Mouse (Mus musculus): ENCODE data around the gene Ltv1.

Gene Ltv1

GRCm38 (mm10) chr10:13192731-13193351, at the start of gene Ltv1:
Gene Ltv1 (minus strand): TSS chr10:13193168.
- DNase-seq (ENCODE audit: extremely low read depth, low read depth, low spot score) = peak; percentile 52

- DNase-seq (ENCODE audit: extremely low read depth, low read depth, low spot score) = no peak
These were observed 47.5 kb upstream of the Ltv1 start for GRCm38 (mm10) chr10:13240431-13240830.

GRCm38 (mm10) chr10:13238188-13238587, 45.2 kb upstream of the Ltv1 start:
- no peak for DNase-seq (ENCODE audit: extremely low read depth, low read depth, low spot score)

DNA sequence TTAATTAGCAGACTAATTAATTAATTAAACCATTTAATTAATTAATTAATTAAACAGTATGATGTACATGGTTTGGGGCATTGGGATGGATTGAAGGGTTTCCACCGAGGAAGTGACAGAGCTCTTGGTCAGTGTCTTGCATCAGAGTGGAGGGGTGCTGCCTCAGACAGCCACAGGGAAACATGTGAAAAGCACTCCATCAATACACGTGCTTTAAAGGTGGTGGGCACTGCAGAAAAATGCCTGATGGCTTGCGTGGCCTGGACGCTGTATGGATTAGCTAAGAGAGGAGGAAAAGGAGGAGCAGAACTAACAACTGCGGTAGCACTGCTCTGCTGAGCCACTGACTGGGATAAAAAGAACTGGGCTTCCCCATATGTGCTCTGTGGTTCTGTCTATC, 43.9 kb upstream of the Ltv1 start:
- DNase-seq (ENCODE audit: extremely low read depth, low read depth, low spot score) = no peak

GRCm38 (mm10) chr10:13234503-13234902, 41.5 kb upstream of the Ltv1 start:
- no peak for DNase-seq (ENCODE audit: extremely low read depth, low read depth, low spot score)

GRCm38 (mm10) chr10:13233941-13234340, 41.0 kb upstream of the Ltv1 start:
- no peak for DNase-seq (ENCODE audit: extremely low read depth, low read depth, low spot score)

DNA sequence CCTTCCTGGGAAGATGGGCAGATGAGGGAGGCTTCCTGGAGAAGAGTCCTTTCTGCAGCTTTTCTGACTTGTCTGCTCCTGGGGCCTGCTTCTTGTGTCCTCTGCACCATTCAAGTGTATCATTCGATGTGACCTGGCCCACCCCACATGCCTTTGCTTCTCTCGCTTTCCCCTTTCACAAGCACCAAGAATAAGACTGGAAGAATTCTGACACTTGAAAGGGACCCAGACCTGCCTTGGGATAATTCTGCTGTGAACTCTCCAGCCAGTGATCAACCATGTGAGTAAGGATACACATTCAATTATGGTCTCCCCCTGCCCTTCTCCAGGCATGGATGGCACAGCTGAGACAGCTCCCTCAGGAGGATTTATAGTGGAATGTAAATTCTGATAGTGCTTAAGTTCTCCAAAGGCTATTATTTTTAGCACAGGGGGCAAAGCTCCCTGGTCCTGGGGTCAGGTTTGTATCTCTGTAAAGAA, 40.2 kb upstream of the Ltv1 start:
- no peak for DNase-seq (ENCODE audit: extremely low read depth, low read depth, low spot score)

DNA sequence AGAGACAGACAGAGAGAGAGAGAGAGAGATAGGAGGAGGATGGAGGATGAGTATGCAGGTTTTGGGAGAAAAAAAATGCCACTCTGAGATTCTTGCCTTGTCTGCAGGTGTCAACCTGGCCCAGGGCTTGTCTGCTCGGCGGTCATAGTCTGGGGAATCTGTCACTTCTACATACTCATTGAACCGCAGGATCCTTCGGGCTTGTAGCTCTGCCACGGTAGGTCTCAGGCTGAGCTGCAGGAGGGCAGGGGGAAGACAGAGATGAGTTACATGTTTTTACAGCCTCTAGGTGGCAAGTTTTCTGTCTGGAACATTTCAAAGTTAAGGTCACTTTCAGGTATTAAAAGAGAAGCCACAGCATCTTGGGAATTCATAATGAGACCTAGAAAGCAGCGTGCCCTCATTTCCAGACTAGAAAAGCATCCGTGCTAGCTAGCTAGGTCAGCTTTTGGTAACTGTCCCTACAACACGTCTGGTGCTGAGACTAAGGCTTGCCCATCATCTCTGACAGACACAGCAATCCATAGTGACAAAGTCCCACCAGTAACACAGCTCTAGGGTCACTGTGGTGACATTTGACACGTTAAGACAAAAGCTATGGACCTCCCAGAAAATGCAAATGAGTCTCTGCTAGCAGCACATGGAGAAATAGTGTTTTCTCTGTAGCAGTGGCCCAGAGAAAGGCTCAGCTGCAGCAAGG, 39.6 kb upstream of the Ltv1 start:
- DNase-seq (ENCODE audit: extremely low read depth, low read depth, low spot score) = no peak

DNA sequence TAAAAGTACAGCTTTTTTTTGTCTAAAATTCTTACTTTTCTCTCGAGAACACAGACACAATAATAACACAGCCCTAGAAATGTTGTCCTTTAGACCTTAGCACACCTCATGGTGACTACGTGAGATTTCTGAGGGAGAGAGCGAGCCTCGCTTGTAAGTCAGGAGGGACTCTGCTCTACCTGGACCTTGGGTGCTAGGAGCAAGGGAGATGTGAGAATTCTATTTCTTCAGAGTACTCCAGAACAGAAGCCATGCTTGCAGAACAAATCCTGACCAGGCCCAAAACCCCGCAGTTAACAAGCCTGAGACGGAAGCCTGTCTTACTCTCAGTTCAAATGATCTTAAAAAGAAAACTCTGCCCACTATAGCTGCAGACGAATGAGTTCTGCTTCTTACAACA, 37.7 kb upstream of the Ltv1 start:
- no peak for DNase-seq (ENCODE audit: extremely low read depth, low read depth, low spot score)

- no peak for DNase-seq (ENCODE audit: extremely low read depth, low read depth, low spot score)
These were observed 32.6 kb upstream of the Ltv1 start for GRCm38 (mm10) chr10:13225377-13226063.

- no peak for DNase-seq (ENCODE audit: extremely low read depth, low read depth, low spot score)
These were observed 29.2 kb upstream of the Ltv1 start for GRCm38 (mm10) chr10:13222135-13222534.

GRCm38 (mm10) chr10:13220061-13220460, 27.1 kb upstream of the Ltv1 start:
- DNase-seq (ENCODE audit: extremely low read depth, low read depth, low spot score) = no peak

- no peak for DNase-seq (ENCODE audit: extremely low read depth, low read depth, low spot score)
These were observed 21.0 kb upstream of the Ltv1 start for GRCm38 (mm10) chr10:13213956-13214355.

DNA sequence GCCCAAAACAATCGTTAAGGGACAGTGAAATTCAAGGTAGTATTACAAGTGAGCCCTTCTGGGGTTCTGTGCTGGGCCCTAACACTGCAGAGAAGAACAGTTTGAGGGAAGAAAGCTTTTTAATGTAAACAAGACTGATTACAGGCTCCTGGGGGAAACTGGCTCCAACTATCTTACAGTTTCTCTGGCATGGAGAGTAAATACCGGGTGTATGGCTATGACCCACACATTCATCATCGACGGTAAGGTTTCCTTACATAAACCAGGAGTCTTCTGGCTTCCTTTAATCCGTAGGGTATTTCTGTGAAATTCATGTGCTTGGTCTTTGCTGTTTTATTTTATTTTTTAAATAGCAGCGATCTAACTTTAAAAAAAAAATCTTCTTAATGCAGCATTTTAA, 19.9 kb upstream of the Ltv1 start:
- DNase-seq (ENCODE audit: extremely low read depth, low read depth, low spot score) = no peak

DNA sequence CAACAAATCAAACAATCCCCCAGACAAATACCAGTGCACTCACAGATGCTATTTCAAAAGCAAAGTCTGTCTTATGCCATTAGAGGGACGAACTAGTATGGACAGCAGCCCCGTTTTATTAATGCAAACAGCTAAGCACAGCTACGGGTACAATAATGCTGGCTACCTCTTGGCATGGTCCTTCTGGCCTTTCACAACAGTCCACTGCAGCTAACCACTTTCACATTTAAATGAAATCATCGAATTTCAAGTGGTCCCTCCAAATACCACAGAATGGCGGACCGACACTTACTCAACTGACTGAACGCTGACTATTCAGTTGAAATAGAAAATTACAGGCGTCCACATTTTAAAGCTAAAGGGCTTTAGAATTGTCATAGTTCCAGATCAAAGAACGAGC, 19.4 kb upstream of the Ltv1 start:
- DNase-seq (ENCODE audit: extremely low read depth, low read depth, low spot score) = no peak

DNA sequence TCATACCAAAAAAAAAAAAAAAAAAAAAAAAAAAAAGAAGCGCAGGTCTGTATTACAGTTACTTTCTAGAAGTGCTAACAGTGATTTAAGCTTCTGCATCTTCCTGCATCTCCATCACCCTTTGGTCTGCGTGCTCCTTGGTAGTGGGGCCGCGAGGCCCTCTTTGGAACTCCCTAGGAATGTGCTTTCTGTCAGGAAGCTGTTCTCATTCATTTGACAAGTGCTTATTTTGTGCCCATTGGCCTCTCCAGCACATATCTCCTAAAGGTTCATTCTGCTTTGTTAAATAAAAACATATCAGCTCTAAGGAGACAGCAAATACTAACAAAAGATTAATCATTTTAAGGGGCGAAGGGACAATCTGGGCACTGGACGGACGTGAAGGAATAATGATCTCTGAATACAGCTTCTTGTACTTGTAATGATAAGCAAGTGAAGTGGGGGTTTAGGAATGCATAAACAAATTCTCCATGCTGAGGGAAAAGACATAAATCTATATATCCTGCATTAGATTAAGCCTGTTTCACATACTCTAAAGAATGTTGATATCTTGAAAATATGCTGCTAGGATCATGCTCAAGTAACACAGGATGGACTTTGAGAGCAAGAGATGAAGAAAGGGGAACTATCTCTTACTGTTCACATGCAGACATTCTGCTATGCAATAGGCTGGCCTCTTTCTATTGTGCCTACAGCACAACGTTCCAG, 17.1 kb upstream of the Ltv1 start:
- DNase-seq (ENCODE audit: extremely low read depth, low read depth, low spot score) = no peak

GRCm38 (mm10) chr10:13209506-13209905, 16.5 kb upstream of the Ltv1 start:
- DNase-seq (ENCODE audit: extremely low read depth, low read depth, low spot score) = no peak

- no peak for DNase-seq (ENCODE audit: extremely low read depth, low read depth, low spot score)
These were observed 16.1 kb upstream of the Ltv1 start for GRCm38 (mm10) chr10:13209061-13209460.

DNA sequence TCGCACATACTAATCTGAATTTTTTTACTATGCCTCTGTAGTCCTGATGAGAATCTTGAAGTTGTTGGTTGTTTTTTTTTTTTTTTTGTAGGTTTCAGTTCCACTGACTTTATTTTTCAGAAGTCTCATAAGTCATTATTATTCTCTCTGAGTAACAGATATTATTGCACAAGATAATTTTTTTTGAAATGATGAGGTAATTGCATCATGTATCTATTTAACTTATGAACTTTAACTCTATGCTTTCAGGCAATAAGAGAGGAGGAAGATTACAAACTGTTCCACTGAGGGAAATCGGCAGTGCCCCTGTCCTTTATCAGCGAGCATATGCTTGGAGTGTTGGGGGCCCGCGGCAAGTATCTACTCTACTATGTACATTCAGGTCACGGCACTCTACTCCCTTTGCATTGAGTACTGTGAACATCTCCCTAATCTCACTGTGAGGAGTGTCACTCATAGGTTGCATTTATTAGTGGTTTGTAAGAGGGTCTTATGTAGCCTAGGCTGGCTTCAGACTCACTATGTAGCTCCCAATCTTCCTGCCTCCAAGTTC, 8.8 kb upstream of the Ltv1 start:
- no peak for DNase-seq (ENCODE audit: extremely low read depth, low read depth, low spot score)

DNA sequence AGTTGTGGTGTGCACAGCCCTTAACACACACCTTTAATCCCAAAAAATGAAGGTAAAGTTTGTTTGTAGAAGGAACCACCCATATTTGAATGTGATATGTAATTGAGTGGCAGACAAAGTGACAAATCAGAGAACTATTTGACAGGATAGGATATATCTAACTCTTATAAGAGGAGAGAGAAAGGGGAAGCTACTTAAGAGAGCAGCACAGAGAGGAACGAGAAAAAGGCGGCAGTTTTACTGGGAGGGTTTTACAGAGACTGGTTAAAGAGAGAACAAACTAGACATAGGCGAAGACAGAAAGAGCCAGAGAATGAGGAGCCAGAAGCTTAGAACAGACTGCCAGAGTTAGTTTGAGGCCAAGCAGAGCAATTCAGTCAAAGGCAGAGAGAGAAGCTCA, 7.9 kb upstream of the Ltv1 start:
- no peak for DNase-seq (ENCODE audit: extremely low read depth, low read depth, low spot score)

- DNase-seq (ENCODE audit: extremely low read depth, low read depth, low spot score) = no peak
These were observed 6.3 kb upstream of the Ltv1 start for GRCm38 (mm10) chr10:13199234-13199633.
